7 mouse cellular contexts compared by ENCODE assay signal in the genomic region with DNA sequence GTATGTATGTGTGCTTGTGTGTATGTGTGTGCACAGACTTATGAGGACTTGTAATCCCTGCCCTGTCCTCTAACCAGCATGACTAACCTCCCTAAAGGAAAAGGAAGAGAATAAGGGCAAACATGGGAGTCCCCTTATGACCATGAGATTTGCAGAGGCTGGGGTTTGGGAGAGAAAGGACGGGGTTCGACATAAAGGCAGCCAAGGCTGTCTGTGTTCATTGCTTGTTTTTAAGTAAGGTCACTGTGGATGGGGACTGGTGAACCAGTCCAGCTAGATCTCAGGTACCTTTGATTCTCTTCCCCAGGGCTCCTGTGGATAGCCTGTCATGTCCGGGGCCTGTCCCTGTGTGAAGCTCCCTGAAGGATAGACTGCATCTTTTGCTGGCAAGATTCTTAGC. TPM values are rescaled to one million over a fixed set of nuclear protein-coding genes. Genes with fewer than 3 reads are reported as not detected.
A peak's percentile ranks its signal among the peaks of the same experiment; 100 is the strongest.
DNase-seq lines count a peak whose midpoint lies in the region; ATAC-seq and TF ChIP-seq lines count a peak whose summit lies in the region.

No protein-coding gene starts in this region.

- ATAC-seq in kidney, embryonic 14.5 days (ENCODE audit: low FRiP score, low TSS enrichment), result no peak
- ATAC-seq in hindbrain, postnatal 0 days, result no peak
- ATAC-seq in neural tube, embryonic 15.5 days (ENCODE audit: low FRiP score), result no peak
- ATAC-seq in cerebellum, adult (ENCODE audit: insufficient number of reproducible peaks, low FRiP score, low TSS enrichment), result no peak

- 46% methylated on average over 3 of the region's 3 CpGs for WGBS in kidney, embryonic 14.5 days
- WGBS in forebrain, embryonic 10.5 days, result 34% methylated on average over 3 of the region's 3 CpGs
- 20% methylated on average over 3 of the region's 3 CpGs for WGBS in hindbrain, postnatal 0 days
- 18% methylated on average over 3 of the region's 3 CpGs for WGBS in neural tube, embryonic 15.5 days

- no peak overlapping the region for H3K4me3 ChIP-seq in kidney, embryonic 14.5 days (ENCODE audit: low read length)
- peak overlapping the region; percentile 31 for H3K4me3 ChIP-seq in forebrain, embryonic 10.5 days
- H3K4me3 ChIP-seq in hindbrain, postnatal 0 days (ENCODE audit: low read length), result no peak overlapping the region
- no peak overlapping the region for H3K4me3 ChIP-seq in neural tube, embryonic 15.5 days (replicated peaks)

- H3K9ac ChIP-seq in kidney, embryonic 14.5 days (ENCODE audit: low read depth, low read length), result no peak overlapping the region
- peak overlapping the region; percentile 33; the same call in 1 of the 2 replicates for H3K9ac ChIP-seq in hindbrain, postnatal 0 days (replicated peaks; ENCODE audit: low read length)
- H3K9ac ChIP-seq in neural tube, embryonic 15.5 days (replicated peaks), result 0 out of 2 replicates have a peak overlapping the region, but pooled peaks have one; percentile 7

- H3K9me3 ChIP-seq in kidney, embryonic 14.5 days (ENCODE audit: control insufficient read depth, low read length), result no peaks in the 10 kb centered on the region
- no peaks in the 10 kb centered on the region for H3K9me3 ChIP-seq in forebrain, embryonic 10.5 days
- no peaks in the 10 kb centered on the region for H3K9me3 ChIP-seq in hindbrain, postnatal 0 days (ENCODE audit: low read length)
- no peaks in the 10 kb centered on the region for H3K9me3 ChIP-seq in neural tube, embryonic 15.5 days (replicated peaks)

- H3K4me2 ChIP-seq in kidney, embryonic 14.5 days (replicated peaks; ENCODE audit: low read depth, low read length), result no peak overlapping the region
- H3K4me2 ChIP-seq in hindbrain, postnatal 0 days (ENCODE audit: low read depth, low read length), result 0 out of 2 replicates have a peak overlapping the region, but pooled peaks have one; percentile 13
- peak overlapping the region; percentile 36 for H3K4me2 ChIP-seq in neural tube, embryonic 15.5 days

- TF ChIP-seq CTCF in hindbrain, postnatal 0 days (IDR thresholded peaks at IDR 0.05; ENCODE audit: low read depth), result no peak

- H3K27me3 ChIP-seq in kidney, embryonic 14.5 days (ENCODE audit: control insufficient read depth, insufficient read depth, low read length), result no peaks in the 10 kb centered on the region
- H3K27me3 ChIP-seq in forebrain, embryonic 10.5 days (ENCODE audit: poor library complexity, severe bottlenecking), result no peaks in the 10 kb centered on the region
- H3K27me3 ChIP-seq in hindbrain, postnatal 0 days (ENCODE audit: insufficient read depth, low read length), result no peaks in the 10 kb centered on the region
- H3K27me3 ChIP-seq in neural tube, embryonic 15.5 days (replicated peaks), result no peaks in the 10 kb centered on the region

- DNase-seq in kidney, adult 18-20 months, result no peak
- DNase-seq in forebrain, embryonic 10.5 days (ENCODE audit: extremely low spot score, low spot score), result no peak
- DNase-seq in hindbrain, postnatal 0 days (ENCODE audit: low spot score), result no peak
- no peak for DNase-seq in right cerebral cortex, adult 18-20 months

- H3K36me3 ChIP-seq in kidney, embryonic 14.5 days (ENCODE audit: control insufficient read depth, insufficient read depth, low read length), result no peaks in the 10 kb centered on the region
- H3K36me3 ChIP-seq in forebrain, embryonic 10.5 days (replicated peaks), result no peaks in the 10 kb centered on the region
- no peaks in the 10 kb centered on the region for H3K36me3 ChIP-seq in hindbrain, postnatal 0 days (ENCODE audit: insufficient read depth, low read length)
- H3K36me3 ChIP-seq in neural tube, embryonic 15.5 days, result no peaks in the 10 kb centered on the region

- H3K27ac ChIP-seq in kidney, embryonic 14.5 days (ENCODE audit: low read depth, low read length), result peak overlapping the region; percentile 59; the same call in 1 of the 2 replicates
- H3K27ac ChIP-seq in forebrain, embryonic 10.5 days, result peak overlapping the region; percentile 83
- H3K27ac ChIP-seq in hindbrain, postnatal 0 days, result peak overlapping the region; percentile 89
- H3K27ac ChIP-seq in neural tube, embryonic 15.5 days (replicated peaks), result peak overlapping the region; percentile 94

- H3K4me1 ChIP-seq in kidney, embryonic 14.5 days (ENCODE audit: control insufficient read depth, insufficient read depth, low read length), result peaks cover 47% of the 10 kb centered on the region
- H3K4me1 ChIP-seq in forebrain, embryonic 10.5 days, result peaks cover 60% of the 10 kb centered on the region
- H3K4me1 ChIP-seq in hindbrain, postnatal 0 days (ENCODE audit: insufficient read depth, low read length), result peaks cover 39% of the 10 kb centered on the region
- H3K4me1 ChIP-seq in neural tube, embryonic 15.5 days, result peaks cover 44% of the 10 kb centered on the region

RNA-seq across cellular contexts. Expression of gene Irf2bp2, which starts 55.6 kb away (rescaled TPM):
- polyA plus RNA-seq in kidney, embryonic 14.5 days (2014; fragmentation: Nextera tagmentation; extraction: Ambion mirVana), result 11.6 and 14.6 TPM in 2 replicates
- 3.0 and 3.4 TPM in 2 replicates for polyA plus RNA-seq in forebrain, embryonic 10.5 days (2016; fragmentation: Nextera tagmentation; extraction: Ambion mirVana)
- total RNA-seq in hindbrain, postnatal 0 days (2014; rRNA removed), result 91.5 and 99.1 TPM in 2 replicates
- 10.2 and 11.4 TPM in 2 replicates for polyA plus RNA-seq in hindbrain, postnatal 0 days (2015; fragmentation: Nextera tagmentation; extraction: Ambion mirVana)
- polyA plus RNA-seq in neural tube, embryonic 15.5 days (2015; fragmentation: Nextera tagmentation; extraction: Ambion mirVana), result 9.8 and 10.4 TPM in 2 replicates
